Mouse (Mus musculus) urinary bladder, adult 18-20 months (tissue): ENCODE measurements around the gene Sag.

Experiments used
- DNase-seq, 2 experiments: peaks; one replicate each; pipeline ENCODE4 v3.0.0; 2022; ENCODE audit warnings: low spot score in 2 of 2, mixed read lengths in 2 of 2

Gene Sag

GRCm38 (mm10) chr1:87892499-87892898 is 89.0 kb downstream of the Sag start:
- no peak for DNase-seq

GRCm38 (mm10) chr1:87893414-87893813 is 89.9 kb downstream of the Sag start:
- DNase-seq = no peak
